Mouse (Mus musculus) layer of hippocampus, postnatal 36 days (tissue): ENCODE data around the gene Inpp4b. TPM values are rescaled to one million over a fixed set of nuclear protein-coding genes. Genes with fewer than 3 reads are reported as not detected.
"Not testable (repeated sequence)": the region's sequence is repeated elsewhere in the genome, so short reads cannot be mapped to it uniquely, and the experiment has no call there.

Source experiments
- DNase-seq, 2 experiments: peaks; one replicate each; pipeline ENCODE4 v3.0.0; 2022
- total RNA-seq, 2 experiments: library from RNA; stranded (reverse); gene quantifications; 2 replicates each; pipeline ENCODE4 v1.2.3; 2021

Inpp4b gene
- total RNA-seq, 2 experiments from 2014 or later, result 10.2 to 11.0 TPM

- DNase-seq, result no peak
Measured at GRCm38 (mm10) chr8:82005466-82005865, 663.1 kb downstream of the Inpp4b start.

- no peak for DNase-seq
Measured at GRCm38 (mm10) chr8:82017792-82018191, 675.4 kb downstream of the Inpp4b start.

- no peak for DNase-seq
Measured at GRCm38 (mm10) chr8:82027401-82027800, 685.0 kb downstream of the Inpp4b start.

- DNase-seq, result peak in 1 of 2 experiments; percentile 20
Measured at GRCm38 (mm10) chr8:82028896-82029295, 686.5 kb downstream of the Inpp4b start.

GRCm38 (mm10) chr8:82032035-82032434 lies 689.7 kb downstream of the Inpp4b start:
- DNase-seq, result not testable (repeated sequence)

- no peak for DNase-seq
Measured at GRCm38 (mm10) chr8:82054030-82054429, 711.7 kb downstream of the Inpp4b start.

- peak in 1 of 2 experiments; percentile 9 for DNase-seq
Measured at GRCm38 (mm10) chr8:82067619-82068018, 725.3 kb downstream of the Inpp4b start.

- DNase-seq, result no peak
Measured at GRCm38 (mm10) chr8:82079267-82079666, 736.9 kb downstream of the Inpp4b start.

GRCm38 (mm10) chr8:82086631-82087030 lies 744.3 kb downstream of the Inpp4b start:
- DNase-seq, result not testable (repeated sequence)

GRCm38 (mm10) chr8:82090901-82091300 lies 748.5 kb downstream of the Inpp4b start:
- DNase-seq, result no peak

- DNase-seq, result no peak
Measured at GRCm38 (mm10) chr8:82093274-82093673, 750.9 kb downstream of the Inpp4b start.

- no peak for DNase-seq
Measured at GRCm38 (mm10) chr8:82104560-82104959, 762.2 kb downstream of the Inpp4b start.

- no peak for DNase-seq
Measured at GRCm38 (mm10) chr8:82106131-82106530, 763.8 kb downstream of the Inpp4b start.

- DNase-seq, result no peak
Measured at GRCm38 (mm10) chr8:82150272-82150671, 807.9 kb downstream of the Inpp4b start.

GRCm38 (mm10) chr8:82157928-82158327 lies 815.6 kb downstream of the Inpp4b start:
- no peak for DNase-seq
